Mouse (Mus musculus): Measurements from ENCODE around the gene Col16a1.

The Col16a1 gene

DNA sequence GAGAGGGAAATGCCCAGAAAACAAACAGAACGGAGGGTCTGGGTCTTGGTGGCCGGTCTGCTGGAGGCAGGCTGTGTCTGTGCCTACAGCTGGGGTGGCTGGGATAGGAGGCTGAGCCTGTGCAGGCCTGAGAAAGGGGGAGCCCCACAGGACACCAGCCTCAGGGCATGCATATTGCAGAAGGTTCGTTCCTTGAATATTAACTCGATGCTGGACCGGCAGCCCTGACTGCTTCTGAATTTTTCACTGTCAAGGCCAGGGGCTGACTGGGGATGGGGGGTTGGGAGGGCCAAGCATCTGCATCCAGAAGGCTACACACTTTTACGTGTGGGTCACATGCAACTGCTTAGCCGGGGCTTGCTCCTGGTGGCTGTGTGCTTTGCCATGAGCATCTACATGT is 14.1 kb upstream of the Col16a1 start:
- POLR2A ChIA-PET: no interaction called here
- CTCF ChIA-PET: interaction anchor here in 1 of 4 experiments (0.6 kb wide), 1 partner anchor 33 kb away, joined by 3 read pairs; no protein-coding TSS in a partner anchor

DNA sequence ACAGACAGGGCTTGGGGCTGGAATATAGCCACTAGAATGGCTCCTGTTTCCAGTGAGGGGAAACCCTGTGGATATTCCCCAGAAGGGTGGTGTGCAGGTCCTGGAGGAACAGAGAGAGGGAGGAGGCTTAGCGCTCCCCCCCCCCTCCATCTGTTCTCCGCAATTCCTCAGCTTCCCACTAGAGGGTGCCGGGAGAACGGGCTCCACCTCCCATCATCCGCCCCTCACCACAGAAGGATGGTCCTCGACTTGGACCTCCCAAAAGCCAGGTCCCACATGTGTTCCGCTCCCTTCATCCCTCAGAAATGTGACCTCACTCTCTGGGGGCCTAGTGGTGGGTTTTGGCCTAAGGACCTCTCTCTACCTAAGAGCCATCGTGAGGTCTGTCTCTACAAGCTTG is 11.5 kb upstream of the Col16a1 start:
- CTCF ChIA-PET: interaction anchor here (0.5 to 2.4 kb wide), 52 partner anchors 10 to 538 kb away, joined by 3 to 16 read pairs (median 4); partner anchors contain the start of genes Col16a1 (in 3 of the 4), Nkain1 (in 1 of the 4), Pef1 (in 1 of the 4) and Tinagl1 (in 1 of the 4)
- POLR2A ChIA-PET: interaction anchor here in 3 of 4 experiments (0.6 to 1.7 kb wide), 7 partner anchors 10 to 1011 kb away, joined by 3 to 6 read pairs (median 3); partner anchors contain the start of gene Pef1 (in 2 of the 3)

DNA sequence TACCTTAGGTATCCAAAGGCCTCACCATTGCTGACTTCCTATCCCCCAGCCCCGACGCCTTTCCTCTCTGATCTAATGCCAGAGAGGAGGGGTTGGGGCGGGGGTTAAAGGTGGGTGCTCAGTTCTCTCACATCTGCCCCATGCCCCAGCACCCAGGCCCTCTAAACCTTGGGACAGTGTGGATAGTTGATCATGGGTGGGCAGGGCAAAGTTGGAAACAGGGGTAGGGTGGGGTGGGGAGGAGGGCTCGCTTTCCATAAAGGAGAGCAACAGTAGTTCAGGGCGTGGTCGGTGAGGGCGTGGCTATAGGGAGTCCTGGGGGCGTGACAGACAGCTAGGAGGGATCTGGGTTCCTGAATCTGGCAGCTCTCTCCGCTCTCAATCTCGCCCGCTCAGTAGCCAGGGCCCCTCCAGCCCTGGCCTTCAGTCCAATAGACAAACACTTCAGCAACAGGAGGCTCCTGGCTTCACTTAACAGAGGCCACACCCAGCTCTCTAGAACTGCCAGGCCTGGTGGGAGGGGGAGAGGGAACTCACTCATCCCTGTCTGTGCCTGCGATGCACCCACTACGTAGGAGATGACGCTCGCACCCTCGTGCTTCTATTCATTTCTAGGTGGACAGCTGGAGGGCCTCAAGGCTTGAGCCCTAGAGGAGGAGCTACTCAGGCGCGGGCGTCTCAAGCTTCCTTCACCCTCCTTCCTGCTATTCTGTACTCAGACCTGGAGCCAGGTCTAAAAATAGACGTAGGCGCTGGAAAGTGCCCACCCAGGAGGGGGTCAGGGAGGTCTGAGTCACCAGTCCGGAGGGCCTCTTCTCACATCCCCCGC is 10.9 kb upstream of the Col16a1 start:
- POLR2A ChIA-PET: interaction anchor here (0.5 to 1.7 kb wide), 9 partner anchors 9 to 1011 kb away, joined by 3 to 6 read pairs (median 3); partner anchors contain the start of genes Pef1 (in 2 of the 4) and Col16a1 (in 1 of the 4)
- CTCF ChIA-PET: interaction anchor here (0.5 to 2.4 kb wide), 41 partner anchors 9 to 537 kb away, joined by 3 to 16 read pairs (median 4); partner anchors contain the start of genes Col16a1 (in 3 of the 4), Nkain1 (in 1 of the 4), Pef1 (in 1 of the 4) and Tinagl1 (in 1 of the 4)

DNA sequence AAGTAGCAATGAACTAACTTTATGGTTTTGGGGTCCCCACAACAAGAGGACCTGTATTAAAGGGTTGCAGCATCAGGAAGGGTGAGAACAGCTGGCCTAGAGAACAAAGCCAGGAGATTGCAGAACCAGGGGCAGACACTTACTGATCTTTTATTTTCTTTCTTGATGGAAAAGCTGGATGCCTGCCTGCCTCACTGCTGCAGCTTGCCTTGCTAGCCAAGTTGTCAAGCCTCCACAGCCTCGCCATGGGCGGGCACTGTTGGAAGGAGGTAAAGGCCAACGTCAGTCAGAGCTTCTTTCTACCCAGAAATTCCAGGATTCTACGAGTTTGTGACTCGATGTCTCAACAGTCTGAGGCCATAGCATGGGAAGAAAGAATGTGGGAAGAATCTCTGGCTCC is 8.3 kb upstream of the Col16a1 start:
- ChIA-PET POLR2A (interaction anchor here in 1 of 4 experiments (0.5 kb wide), 1 partner anchor 15 kb away, joined by 7 read pairs; no protein-coding TSS in a partner anchor), CTCF (no interaction called here)

DNA sequence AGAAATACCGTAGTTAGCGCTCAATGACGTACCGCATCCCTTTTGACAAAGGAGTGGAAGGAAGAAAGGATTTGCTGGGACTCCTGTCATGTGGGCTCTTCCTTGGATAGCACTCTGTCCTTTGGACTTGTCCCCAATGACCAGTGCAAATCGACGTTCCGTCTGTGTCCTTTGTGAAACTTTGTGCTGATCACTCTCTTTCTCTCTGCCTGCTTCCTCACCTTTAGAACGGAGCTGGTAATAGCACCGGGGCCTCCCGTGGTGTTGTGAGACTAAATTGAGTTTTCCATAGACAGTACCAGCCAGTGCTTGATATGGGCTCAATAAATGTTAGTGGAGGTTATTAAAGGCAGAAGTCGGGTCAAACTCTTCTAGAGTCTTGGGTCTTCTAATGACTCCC is 6.6 kb upstream of the Col16a1 start:
- ChIA-PET CTCF (interaction anchor here in 2 of 4 experiments (0.6 to 1.7 kb wide), 3 partner anchors 45 to 223 kb away, joined by 3 to 7 read pairs (median 3); no protein-coding TSS in a partner anchor), POLR2A (interaction anchor here in 1 of 4 experiments (1.0 kb wide), 1 partner anchor 61 kb away, joined by 4 read pairs; the partner anchor contains the start of gene Pef1)

DNA sequence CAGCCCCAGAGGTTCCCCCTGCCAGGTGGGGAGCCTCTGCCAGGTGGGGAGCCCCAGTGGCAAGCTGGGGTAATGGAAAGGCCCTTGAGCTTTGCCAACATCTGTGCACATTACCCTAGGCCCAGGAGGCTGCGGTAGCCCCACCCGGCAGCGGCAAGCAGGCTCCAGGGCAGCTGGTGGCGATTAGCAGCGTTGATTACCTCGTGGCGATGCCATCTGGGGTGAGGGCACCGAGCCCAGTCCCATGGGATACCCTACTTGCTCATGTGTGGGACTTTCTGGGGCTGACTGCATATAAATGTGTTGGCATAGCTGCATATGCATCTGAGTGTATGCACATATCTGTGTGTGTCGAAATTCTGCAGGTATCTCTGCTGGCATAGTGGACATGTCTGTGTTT is 3.4 kb upstream of the Col16a1 start:
- CTCF ChIA-PET: interaction anchor here in 2 of 4 experiments (0.6 to 1.4 kb wide), 4 partner anchors 9 to 1722 kb away, joined by 3 to 5 read pairs (median 3); no protein-coding TSS in a partner anchor
- POLR2A ChIA-PET: interaction anchor here in 1 of 4 experiments (1.1 to 1.3 kb wide), 2 partner anchors 9 to 184 kb away, joined by 3 to 4 read pairs; no protein-coding TSS in a partner anchor

DNA sequence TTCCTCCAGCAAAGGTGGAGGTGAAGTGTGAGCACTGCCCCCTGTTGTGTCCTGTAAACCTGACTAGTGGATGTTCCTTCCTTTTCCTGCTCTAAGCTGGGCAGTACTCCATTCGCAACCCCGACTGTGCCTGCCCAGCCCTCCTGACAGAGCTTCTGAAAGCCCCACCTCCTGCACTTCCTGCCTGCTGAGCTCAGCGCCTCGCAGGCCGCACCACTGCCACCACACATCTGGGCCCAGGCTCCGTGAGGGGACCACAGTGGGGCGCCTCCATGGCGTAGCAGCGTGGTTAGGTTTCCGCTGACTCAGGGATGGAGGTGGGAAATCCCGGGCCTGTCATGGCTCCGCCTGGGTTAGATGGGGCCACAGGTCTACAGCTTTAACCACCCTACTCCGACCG is 2.0 kb upstream of the Col16a1 start:
- ChIA-PET POLR2A (interaction anchor here in 2 of 4 experiments (0.7 to 1.5 kb wide), 3 partner anchors 9 to 57 kb away, joined by 3 to 6 read pairs (median 3); partner anchors contain the start of gene Pef1 (in 1 of the 2)), CTCF (interaction anchor here in 3 of 4 experiments (0.6 to 1.4 kb wide), 10 partner anchors 9 to 490 kb away, joined by 3 to 11 read pairs (median 4); no protein-coding TSS in a partner anchor)

DNA sequence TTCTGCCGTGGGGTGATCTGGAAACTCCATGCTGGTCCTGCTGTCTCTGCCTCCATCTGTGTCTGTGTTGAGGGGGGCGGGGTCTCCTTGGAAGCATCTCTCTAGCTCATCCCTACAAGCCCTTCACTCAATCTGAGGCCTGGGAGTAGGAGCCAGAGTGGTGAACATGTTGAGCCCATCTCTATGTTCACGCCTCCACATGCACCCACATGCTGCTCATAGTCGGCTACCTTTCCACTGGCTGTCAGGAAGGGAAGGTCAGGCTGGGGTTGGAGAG is 501 bp downstream of the Col16a1 start:
- CTCF ChIA-PET: interaction anchor here (0.5 to 2.5 kb wide), 13 partner anchors 11 to 440 kb away, joined by 3 to 10 read pairs (median 3); no protein-coding TSS in a partner anchor
- POLR2A ChIA-PET: interaction anchor here in 3 of 4 experiments (0.6 to 1.2 kb wide), 4 partner anchors 36 to 227 kb away, joined by 3 to 4 read pairs (median 3); no protein-coding TSS in a partner anchor

DNA sequence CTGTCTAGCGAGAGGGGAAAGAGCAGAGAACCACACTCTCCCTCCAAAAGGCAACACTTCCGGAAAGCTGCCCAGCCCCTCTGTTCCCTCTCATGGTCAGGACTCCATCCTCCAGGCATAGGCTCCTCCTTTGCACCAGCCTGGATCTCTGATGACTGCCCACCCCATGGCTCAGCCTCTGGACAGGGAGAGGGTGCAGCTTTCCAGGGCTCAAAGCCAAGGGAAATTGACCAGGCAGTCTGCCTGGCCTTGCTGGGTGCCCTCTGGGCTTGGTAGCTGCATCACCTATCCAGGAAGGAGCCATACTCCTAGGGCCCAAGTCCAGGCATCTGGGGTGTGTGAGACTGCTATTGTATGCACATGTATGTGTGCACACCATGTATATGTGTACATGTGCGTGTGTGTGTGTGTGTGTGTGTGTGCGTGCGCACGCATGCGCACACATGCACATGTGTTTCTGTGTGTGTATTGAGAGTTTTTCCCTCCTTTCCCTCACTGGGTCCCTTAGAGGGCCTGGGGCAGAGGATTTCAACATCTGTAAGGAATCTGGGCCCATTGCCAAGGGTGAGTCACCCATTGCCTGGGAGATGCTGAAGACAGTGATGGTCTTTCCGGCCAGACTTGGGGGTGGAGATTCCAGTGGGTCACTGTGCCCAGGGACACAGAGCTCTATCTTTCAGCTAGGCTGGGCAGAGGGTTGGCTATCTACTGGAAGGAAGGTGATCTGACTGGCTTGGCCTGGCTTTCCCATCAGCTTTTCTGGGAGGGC is 2.6 kb downstream of the Col16a1 start:
- ChIA-PET CTCF (interaction anchor here (0.6 to 3.6 kb wide), 13 partner anchors 13 to 741 kb away, joined by 3 to 16 read pairs (median 3); no protein-coding TSS in a partner anchor), POLR2A (interaction anchor here in 1 of 4 experiments (1.0 to 1.4 kb wide), 3 partner anchors 25 to 296 kb away, joined by 3 to 4 read pairs (median 3); partner anchors contain the start of gene Pef1)

DNA sequence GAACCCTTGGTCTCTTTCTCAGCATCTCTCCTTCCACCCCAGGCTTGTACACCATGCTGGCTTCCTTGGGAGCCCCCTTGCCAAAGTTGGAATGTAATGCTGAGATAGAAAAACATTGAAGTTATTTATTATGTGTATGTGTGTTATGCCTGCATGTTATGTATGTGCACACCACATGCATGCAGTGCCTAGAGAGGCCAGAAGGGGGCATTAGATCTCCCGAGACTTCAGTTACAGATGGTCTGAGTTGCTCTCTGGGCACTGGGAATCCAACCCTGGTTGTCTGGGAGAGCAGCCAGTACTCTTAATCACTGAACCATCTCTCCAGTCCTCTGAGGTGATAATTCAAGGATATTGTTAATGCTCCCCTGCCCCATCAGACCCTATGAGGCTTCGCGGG is 4.6 kb downstream of the Col16a1 start:
- ChIA-PET CTCF (interaction anchor here in 3 of 4 experiments (0.5 to 5.2 kb wide), 12 partner anchors 14 to 444 kb away, joined by 3 to 30 read pairs (median 4); no protein-coding TSS in a partner anchor), POLR2A (no interaction called here)

DNA sequence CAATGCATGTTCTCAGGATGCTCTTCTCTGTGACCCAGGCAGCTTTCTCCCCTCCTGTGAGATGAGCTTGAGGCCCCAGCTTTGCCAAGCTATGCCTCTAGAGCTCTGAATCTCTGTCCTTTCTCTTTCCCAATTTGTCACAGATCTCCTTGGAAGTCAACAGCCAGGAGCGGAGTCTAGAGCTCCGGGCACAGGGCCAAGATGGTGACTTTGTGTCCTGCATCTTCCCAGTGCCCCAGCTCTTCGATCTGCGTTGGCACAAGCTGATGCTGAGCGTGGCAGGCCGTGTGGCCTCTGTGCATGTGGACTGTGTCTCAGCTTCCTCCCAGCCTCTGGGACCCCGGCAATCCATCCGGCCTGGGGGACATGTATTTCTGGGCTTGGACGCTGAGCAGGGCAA is 5.5 kb downstream of the Col16a1 start:
- ChIA-PET POLR2A (interaction anchor here in 1 of 4 experiments (0.8 to 1.2 kb wide), 3 partner anchors 9 to 26 kb away, joined by 3 read pairs; no protein-coding TSS in a partner anchor), CTCF (interaction anchor here (0.5 to 5.2 kb wide), 15 partner anchors 10 to 1773 kb away, joined by 3 to 30 read pairs (median 5); no protein-coding TSS in a partner anchor)

DNA sequence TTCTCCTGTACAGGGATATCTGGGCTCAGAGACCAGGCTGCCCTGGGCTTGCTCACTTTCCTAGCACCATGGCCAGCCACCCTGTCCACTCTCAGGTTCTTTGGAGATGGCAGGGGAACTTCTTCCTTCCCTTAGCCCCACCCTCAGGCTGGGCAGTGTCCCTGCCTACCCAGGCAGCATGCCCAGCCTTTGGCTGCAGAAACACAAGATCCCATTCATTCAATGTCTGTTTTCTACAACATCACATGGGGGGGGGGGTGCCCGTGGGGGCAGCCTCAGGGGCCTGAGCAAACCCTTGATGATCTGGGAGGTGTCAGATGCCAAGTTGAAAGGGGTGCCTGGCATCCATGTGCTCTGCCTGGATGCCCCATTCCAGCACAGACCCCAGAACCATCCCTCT is 7.1 kb downstream of the Col16a1 start:
- ChIA-PET CTCF (interaction anchor here in 1 of 4 experiments (1.0 to 5.2 kb wide), 2 partner anchors 12 to 115 kb away, joined by 3 to 30 read pairs; no protein-coding TSS in a partner anchor), POLR2A (interaction anchor here in 2 of 4 experiments (0.6 to 1.5 kb wide), 2 partner anchors 12 to 115 kb away, joined by 3 to 4 read pairs; no protein-coding TSS in a partner anchor)

DNA sequence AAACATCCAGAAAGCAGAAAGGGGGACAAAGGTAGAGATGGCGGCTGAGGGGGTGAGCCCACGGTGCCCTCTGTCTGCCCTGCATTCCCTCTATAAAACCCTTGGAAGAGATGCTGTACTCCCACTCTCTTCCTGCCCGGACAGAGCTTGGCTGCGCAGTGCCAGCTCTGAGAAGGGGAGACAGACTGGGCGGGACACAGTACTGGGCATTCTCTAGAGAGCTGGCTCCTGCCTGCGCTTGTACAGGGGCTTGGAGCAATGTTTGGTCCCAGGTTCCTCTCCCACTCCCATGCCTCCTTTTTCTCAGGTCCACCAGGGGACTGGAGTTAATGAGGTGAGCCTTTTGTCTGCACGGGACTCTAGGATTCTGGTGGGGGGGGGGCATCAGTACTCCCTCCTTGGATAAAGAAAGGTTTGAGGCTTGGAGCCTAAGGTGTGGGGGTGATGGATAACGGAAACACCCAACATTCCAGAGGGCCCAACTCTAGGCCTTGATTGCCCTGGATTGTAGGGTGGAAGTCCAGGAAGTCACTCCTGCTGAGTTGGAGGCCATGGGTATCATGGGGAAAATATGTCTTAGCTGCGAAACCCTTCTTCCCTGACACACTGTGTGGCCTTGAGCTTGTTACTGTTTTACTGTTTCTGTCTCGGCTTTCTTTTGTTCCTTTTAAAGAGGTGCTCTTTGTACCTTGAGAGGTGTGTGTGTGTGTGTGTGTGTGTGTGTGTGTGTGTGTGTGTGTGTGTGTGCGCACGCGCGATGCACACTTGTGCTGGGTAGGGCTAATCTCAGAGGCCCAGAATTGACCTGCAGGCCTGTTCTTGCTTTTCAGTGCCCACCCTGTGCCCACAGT is 7.7 kb downstream of the Col16a1 start:
- ChIA-PET CTCF (interaction anchor here (0.6 to 5.2 kb wide), 10 partner anchors 11 to 1814 kb away, joined by 3 to 30 read pairs (median 4); partner anchors contain the start of gene Tinagl1 (in 1 of the 4)), POLR2A (interaction anchor here in 3 of 4 experiments (0.6 to 1.5 kb wide), 5 partner anchors 8 to 1453 kb away, joined by 3 to 5 read pairs (median 3); partner anchors contain the start of gene Col16a1 (in 1 of the 3))

DNA sequence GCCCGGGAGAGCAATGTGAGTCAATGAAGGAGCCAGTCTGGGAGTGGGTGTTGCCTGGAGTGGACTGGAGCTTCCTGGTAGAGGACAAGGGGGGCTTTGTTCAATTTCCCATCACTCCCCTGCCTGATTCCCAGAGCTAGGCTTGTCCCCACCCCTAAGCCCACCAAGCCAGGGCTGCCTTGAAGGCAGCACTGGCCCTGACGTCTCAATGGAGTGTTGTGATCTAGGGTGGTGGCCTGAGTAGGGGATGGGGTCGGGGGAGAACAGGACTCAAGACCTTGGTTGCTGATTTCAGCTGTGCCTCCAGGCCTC is 8.3 kb downstream of the Col16a1 start:
- POLR2A ChIA-PET: interaction anchor here in 1 of 4 experiments (0.6 to 1.1 kb wide), 2 partner anchors 8 to 46 kb away, joined by 4 to 5 read pairs; partner anchors contain the start of genes Col16a1 and Pef1
- CTCF ChIA-PET: interaction anchor here (0.6 to 5.2 kb wide), 9 partner anchors 11 to 656 kb away, joined by 3 to 30 read pairs (median 3); no protein-coding TSS in a partner anchor

DNA sequence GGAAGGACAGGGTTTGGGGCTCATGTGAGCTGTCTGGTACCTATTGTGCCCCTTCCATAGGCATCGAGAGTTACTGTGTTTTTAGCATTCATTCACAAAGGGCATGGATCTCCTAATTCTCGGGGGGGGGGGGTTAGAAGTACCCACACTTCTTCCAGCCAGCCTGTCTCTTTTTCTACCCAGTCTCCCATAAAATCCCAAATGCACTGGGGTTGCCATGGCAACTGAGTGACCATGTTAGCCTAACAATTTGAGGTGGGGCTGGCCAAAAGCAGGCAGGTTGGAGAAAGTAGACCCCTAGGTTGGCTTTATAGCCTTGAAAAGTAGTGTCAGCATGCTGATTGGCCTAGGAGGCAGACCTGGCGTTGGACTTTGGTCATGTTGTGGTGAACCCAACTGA is 8.8 kb downstream of the Col16a1 start:
- CTCF ChIA-PET: interaction anchor here in 3 of 4 experiments (0.5 to 5.2 kb wide), 5 partner anchors 10 to 124 kb away, joined by 3 to 30 read pairs (median 4); no protein-coding TSS in a partner anchor

DNA sequence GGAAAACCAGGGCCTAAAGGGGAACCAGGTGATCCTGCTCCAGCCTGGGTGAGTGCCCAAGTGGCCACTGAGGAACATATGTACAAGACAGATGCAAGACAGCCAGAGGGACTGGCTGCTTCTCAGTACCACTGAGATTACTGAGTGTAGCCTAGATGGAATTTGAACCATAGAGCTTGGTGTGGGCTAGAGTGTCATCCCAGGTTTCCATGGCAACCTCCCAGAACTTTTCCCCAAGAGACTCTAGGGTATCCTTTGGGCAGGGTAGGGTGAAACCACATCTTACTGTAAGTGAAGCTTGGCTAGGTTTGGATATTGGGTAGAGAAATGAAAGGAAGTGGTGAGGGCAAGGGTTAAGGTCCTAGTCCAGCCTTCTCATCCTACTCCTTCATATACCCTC is 13.3 kb downstream of the Col16a1 start:
- ChIA-PET POLR2A (interaction anchor here in 1 of 4 experiments (0.6 kb wide), 1 partner anchor 58 kb away, joined by 6 read pairs; no protein-coding TSS in a partner anchor), CTCF (interaction anchor here in 2 of 4 experiments (1.0 to 1.1 kb wide), 3 partner anchors 13 to 26 kb away, joined by 3 to 6 read pairs (median 3); partner anchors contain the start of gene Col16a1 (in 1 of the 2))

More for the DNA sequence above, 8.8 kb downstream of the Col16a1 start:
- POLR2A ChIA-PET: interaction anchor here in 1 of 4 experiments (0.6 to 1.1 kb wide), 2 partner anchors 9 to 46 kb away, joined by 4 to 5 read pairs; partner anchors contain the start of genes Col16a1 and Pef1

DNA sequence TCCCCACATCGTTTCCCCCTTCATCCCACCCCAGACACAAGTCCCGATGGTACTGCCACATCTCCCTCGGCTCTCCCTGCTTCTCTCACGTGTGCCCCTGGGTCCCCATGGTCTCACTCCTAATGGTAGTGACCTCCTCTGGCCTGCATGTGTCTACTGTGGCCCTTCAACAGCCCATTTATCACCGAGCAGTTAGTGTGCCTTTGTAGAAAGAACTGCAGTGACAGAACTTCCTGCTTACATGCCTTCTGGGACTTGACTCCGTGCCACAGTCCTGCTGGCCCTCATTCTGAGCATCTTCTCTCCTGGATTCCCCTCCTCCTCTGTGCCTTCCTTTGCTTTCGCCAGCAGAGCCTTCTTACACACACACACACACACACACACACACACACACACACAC is 15.6 kb downstream of the Col16a1 start:
- ChIA-PET CTCF (no interaction called here), POLR2A (no interaction called here)

Data from embryonic stem cell, embryonic (primary cell).